Mouse (Mus musculus): ENCODE measurements around the gene Spam1.

Spam1 gene

GRCm38 (mm10) chr6:24790888-24791287 is at the start of gene Spam1:
Gene Spam1, plus strand, starts transcription at chr6:24791188.
- DNase-seq (ENCODE audit: inconsistent ontology term), result no peak

GRCm38 (mm10) chr6:24748029-24748428 is 43.0 kb upstream of the Spam1 start, which contains the start of gene Hyal4:
Gene Hyal4, plus strand, starts transcription at chr6:24748329.
- DNase-seq (ENCODE audit: inconsistent ontology term), result no peak

- DNase-seq (ENCODE audit: inconsistent ontology term), result no peak
These were observed 31.7 kb upstream of the Spam1 start for GRCm38 (mm10) chr6:24759281-24759680.

- no peak for DNase-seq (ENCODE audit: inconsistent ontology term)
These were observed 24.7 kb upstream of the Spam1 start for GRCm38 (mm10) chr6:24766261-24766660.

- DNase-seq (ENCODE audit: inconsistent ontology term), result no peak
These were observed 11.8 kb upstream of the Spam1 start for GRCm38 (mm10) chr6:24779182-24779581.

GRCm38 (mm10) chr6:24822070-24822469 is 31.1 kb downstream of the Spam1 start:
- no peak for DNase-seq (ENCODE audit: inconsistent ontology term)
